Mouse (Mus musculus) lung, adult 2 months (tissue): Measurements from ENCODE around the gene A730049H05Rik.

ENCODE experiments used
- CTCF ChIP-seq: fragments of 200-500 bp; IDR thresholded peaks from 2 replicates; pipeline ENCODE4 v1.5.1; 2011; ENCODE audit warnings: mild to moderate bottlenecking, low read length, control low read depth; ENCODE audit not compliant: insufficient read depth
- POLR2A ChIP-seq: fragments of 200-500 bp; IDR thresholded peaks from 2 replicates; pipeline ENCODE4 v1.6.1; 2011; ENCODE audit warnings: low read depth, mild to moderate bottlenecking, control low read depth, low read length, borderline replicate concordance; ENCODE audit errors: extremely low read depth

DNA sequence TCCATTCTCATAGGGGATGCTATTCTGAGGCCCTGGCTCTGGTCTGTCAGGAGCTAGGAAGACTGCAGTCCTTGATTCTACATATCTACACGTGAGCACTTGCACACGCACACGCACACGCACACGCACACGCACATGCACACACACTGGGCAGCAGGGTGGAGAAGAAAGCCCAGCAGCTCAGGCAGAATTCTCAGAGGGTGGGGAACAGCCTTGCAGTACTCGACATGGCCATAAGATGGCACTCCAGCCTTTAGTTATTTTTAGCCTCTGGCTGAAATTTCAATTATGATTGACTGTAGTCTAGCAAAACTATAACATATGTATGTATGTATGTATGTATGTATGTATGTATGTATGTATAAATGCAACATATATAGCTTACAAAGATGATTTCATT, 31.5 kb upstream of the A730049H05Rik start:
- TF ChIP-seq CTCF (peak; percentile 79), POLR2A (no peak)
